ENCODE assay signal across 29 mouse cellular contexts in genomic region chr12:111329281-111329680, GRCm38 (mm10). TPM values are rescaled to one million over a fixed set of nuclear protein-coding genes. Genes with fewer than 3 reads are reported as not detected.
A peak's percentile ranks its signal among the peaks of the same experiment; 100 is the strongest.
DNase-seq lines count a peak whose midpoint lies in the region; ATAC-seq and TF ChIP-seq lines count a peak whose summit lies in the region.
"Had no signal": no experiment of that assay in that cellular context is flagged by ENCODE, and none has a peak within 500 bp of the region (broad histone marks: within the 10 kb centered on the region; RNA-seq: fewer than 3 reads in every experiment).

No protein-coding gene starts in this region.

- H3K4me1 ChIP-seq in kidney, embryonic 15.5 days = no peaks in the 10 kb centered on the region
- no peaks in the 10 kb centered on the region for H3K4me1 ChIP-seq in thymus, adult 2 months (replicated peaks; ENCODE audit: control insufficient read depth, insufficient read depth, low read length)
- H3K4me1 ChIP-seq: embryonic facial prominence, embryonic 12.5 days; heart, embryonic 12.5 days; heart, embryonic 15.5 days had no signal

- no peak overlapping the region for H3K27ac ChIP-seq in kidney, embryonic 15.5 days
- H3K27ac ChIP-seq in thymus, adult 2 months (ENCODE audit: control insufficient read depth, insufficient read depth, low read length) = no peak overlapping the region
- H3K27ac ChIP-seq: embryonic facial prominence, embryonic 12.5 days; embryonic facial prominence, embryonic 15.5 days; gastrocnemius, adult 2 months; heart, embryonic 15.5 days; hindbrain, embryonic 10.5 days; hindbrain, embryonic 13.5 days had no signal

- H3K27me3 ChIP-seq in kidney, embryonic 15.5 days = no peaks in the 10 kb centered on the region
- no peaks in the 10 kb centered on the region for H3K27me3 ChIP-seq in thymus, adult 2 months (ENCODE audit: control insufficient read depth, insufficient read depth, low read length)
- H3K27me3 ChIP-seq: embryonic facial prominence, embryonic 12.5 days; embryonic facial prominence, embryonic 15.5 days; heart, embryonic 12.5 days; heart, embryonic 15.5 days; hindbrain, embryonic 13.5 days had no signal

- TF ChIP-seq POLR2A in thymus, adult 2 months (IDR thresholded peaks at IDR 0.05; ENCODE audit: control insufficient read depth, extremely low read depth, insufficient read depth, low read length, poor library complexity) = 0 out of 2 replicates have a peak, but pooled peaks have one; percentile 6

- H3K9me3 ChIP-seq in kidney, embryonic 15.5 days (replicated peaks) = no peaks in the 10 kb centered on the region
- H3K9me3 ChIP-seq: embryonic facial prominence, embryonic 12.5 days; embryonic facial prominence, embryonic 15.5 days; heart, embryonic 12.5 days; heart, embryonic 15.5 days; hindbrain, embryonic 10.5 days; hindbrain, embryonic 13.5 days had no signal

- 93% methylated on average over 15 of the region's 15 CpGs for WGBS in kidney, embryonic 15.5 days
- WGBS in thymus, adult 2 months = 97% methylated on average over 15 of the region's 15 CpGs

- no peak overlapping the region for H3K4me3 ChIP-seq in kidney, embryonic 15.5 days (replicated peaks)
- no peak overlapping the region for H3K4me3 ChIP-seq in thymus, adult 2 months (ENCODE audit: control insufficient read depth, insufficient read depth, low read length)
- H3K4me3 ChIP-seq: embryonic facial prominence, embryonic 12.5 days; embryonic facial prominence, embryonic 15.5 days; gastrocnemius, adult 2 months; heart, embryonic 12.5 days; heart, embryonic 15.5 days; hindbrain, embryonic 10.5 days; hindbrain, embryonic 13.5 days had no signal

- no peak for ATAC-seq in kidney, embryonic 15.5 days (replicated peaks; ENCODE audit: low FRiP score)
- ATAC-seq: activated CD4-positive, CD25-positive, alpha-beta regulatory T cell, adult 4 months; forebrain, embryonic 14.5 days; forebrain, postnatal 0 days; hindbrain, embryonic 16.5 days had no signal

- H3K9ac ChIP-seq in kidney, embryonic 15.5 days = no peak overlapping the region
- H3K9ac ChIP-seq: embryonic facial prominence, embryonic 12.5 days; embryonic facial prominence, embryonic 15.5 days; forebrain, postnatal 0 days; heart, embryonic 12.5 days; heart, embryonic 15.5 days; hindbrain, embryonic 13.5 days had no signal

- H3K4me2 ChIP-seq in kidney, embryonic 15.5 days = no peak overlapping the region
- H3K4me2 ChIP-seq: embryonic facial prominence, embryonic 12.5 days; embryonic facial prominence, embryonic 15.5 days; heart, embryonic 12.5 days; heart, embryonic 15.5 days; hindbrain, embryonic 13.5 days had no signal

- DNase-seq in kidney, adult 18-20 months = peak; percentile 38
- peak; percentile 66 for DNase-seq in kidney, adult 9 months
- no peak for DNase-seq in kidney, postnatal 4 days
- DNase-seq in thymus, adult 2 months = no peak
- DNase-seq in thymus, postnatal 4 days = no peak
- DNase-seq in gastrocnemius, adult 8-10 months (ENCODE audit: low spot score in 2 of 2) = no peak
- DNase-seq: adrenal gland, adult 8-10 months; adrenal gland, postnatal 25 days; cerebellum, adult 11-12 months; cerebellum, adult 8-10 months; cerebellum, postnatal 25 days; forebrain, postnatal 0 days; gastrocnemius, adult 2 months; gastrocnemius, postnatal 25 days; heart, adult 18-20 months; heart, postnatal 10 days; heart, postnatal 36 days had no signal

- TF ChIP-seq CTCF in thymus, adult 2 months (IDR thresholded peaks at IDR 0.05; ENCODE audit: borderline replicate concordance, control insufficient read depth, extremely low read depth, insufficient read depth, low read length, poor library complexity) = no peak

- H3K36me3 ChIP-seq in kidney, embryonic 15.5 days = peaks cover 94% of the 10 kb centered on the region
- no peaks in the 10 kb centered on the region for H3K36me3 ChIP-seq in thymus, adult 2 months (ENCODE audit: control insufficient read depth, insufficient read depth, low read length)

RNA-seq across cellular contexts. Expression of gene Cdc42bpb, which starts 48.2 kb away (rescaled TPM):
- polyA plus RNA-seq in kidney, embryonic 15.5 days (2015; fragmentation: Nextera tagmentation; extraction: Ambion mirVana) = 31.9 and 40.0 TPM in 2 replicates
- 59.2 and 62.1 TPM in 2 replicates for polyA plus RNA-seq in thymus, adult 2 months (2012; rRNA removed)
- total RNA-seq in gastrocnemius, adult 8-10 months (2022) = 10 to 100 TPM; 13.7 to 18.7 (median 14.9) TPM

RNA-seq across cellular contexts. Expression of gene Amn, which starts 58.4 kb away (rescaled TPM):
- 43.7 and 43.9 TPM in 2 replicates for polyA plus RNA-seq in kidney, embryonic 15.5 days (2015; fragmentation: Nextera tagmentation; extraction: Ambion mirVana)
- 7.0 and 8.8 TPM in 2 replicates for polyA plus RNA-seq in thymus, adult 2 months (2012; rRNA removed)
- total RNA-seq in gastrocnemius, adult 8-10 months (2022) = not detected
- total RNA-seq: common myeloid progenitor, adult 5-6 weeks; gastrocnemius, adult 2 months; gastrocnemius, postnatal 25 days; heart, adult 18-20 months; heart, postnatal 10 days; heart, postnatal 36 days had no signal
- polyA plus RNA-seq: activated CD4-positive, CD25-positive, alpha-beta regulatory T cell, adult 4 months; forebrain, embryonic 11.5 days had no signal

Comparison
In these comparisons a context has a peak if more than half of its experiments do, and no peak if none do; other contexts are left out.
1. DNase-seq: peak in kidney, adult 18-20 months (single experiment) and kidney, adult 9 months (single experiment); none in kidney, postnatal 4 days (0 of 2), thymus, adult 2 months (single experiment), thymus, postnatal 4 days (single experiment) and gastrocnemius, adult 8-10 months (0 of 2).